Mouse (Mus musculus) stomach, embryonic 14.5 days (tissue): ENCODE data around the gene Tiam1. TPM values are rescaled to one million over a fixed set of nuclear protein-coding genes. Genes with fewer than 3 reads are reported as not detected.
"Not testable (repeated sequence)": the region's sequence is repeated elsewhere in the genome, so short reads cannot be mapped to it uniquely, and the experiment has no call there.

Experiments used
- ATAC-seq: fragments of 200-750 bp; cut with Nextera tagmentation; 2 replicates; pipeline ENCODE4 v1.8.0; 2017; ENCODE audit warnings: low read depth, moderate TSS enrichment; ENCODE audit not compliant: insufficient number of reproducible peaks, insufficient read depth, low FRiP score
- H3K27ac ChIP-seq: fragments of 300-500 bp; sonication (generic); 2 replicates; pipeline ENCODE4 v1.5.1; 2014; ENCODE audit warnings: mild to moderate bottlenecking, low read length, moderate library complexity, mixed read lengths
- H3K27me3 ChIP-seq: fragments of 300-500 bp; sonication (generic); 2 replicates; pipeline ENCODE4 v1.6.1; 2014; ENCODE audit warnings: low read length, control low read depth, mixed read lengths; ENCODE audit not compliant: control insufficient read depth, insufficient read depth
- H3K36me3 ChIP-seq: fragments of 300-500 bp; sonication (generic); 2 replicates; pipeline ENCODE4 v1.6.1; 2014; ENCODE audit warnings: mild to moderate bottlenecking, control low read depth, low read length, moderate library complexity, mixed read lengths; ENCODE audit not compliant: control insufficient read depth, insufficient read depth
- H3K4me1 ChIP-seq: fragments of 300-500 bp; sonication (generic); 2 replicates; pipeline ENCODE4 v1.6.1; 2014; ENCODE audit warnings: low read length, control low read depth, mixed read lengths; ENCODE audit not compliant: control insufficient read depth, insufficient read depth
- H3K4me2 ChIP-seq: fragments of 300-500 bp; sonication (generic); replicated peaks from 2 replicates; pipeline ENCODE4 v1.6.1; 2014; ENCODE audit warnings: low read depth, low read length, control low read depth
- H3K4me3 ChIP-seq: fragments of 300-500 bp; sonication (generic); 2 replicates; pipeline ENCODE4 v1.5.1; 2014; ENCODE audit warnings: low read depth, low read length, control low read depth
- H3K9ac ChIP-seq: fragments of 300-500 bp; sonication (generic); replicated peaks from 2 replicates; pipeline ENCODE4 v1.6.1; 2014; ENCODE audit warnings: low read depth, mild to moderate bottlenecking, control low read depth, low read length, moderate library complexity, mixed read lengths
- H3K9me3 ChIP-seq: fragments of 300-500 bp; sonication (generic); 2 replicates; pipeline ENCODE4 v1.6.1; 2016; ENCODE audit warnings: low read depth, low read length, control low read depth; ENCODE audit not compliant: control insufficient read depth
- WGBS: fragments of 180-500 bp; shearing (Covaris S2); extraction: QIAGEN DNeasy Blood & Tissue Kit; methylation state at CpG from one replicate; pipeline ENCODE4 v1.1.7; 2014; 5-methylcytosine and 5-hydroxymethylcytosine counted together
- polyA plus RNA-seq: library from polyadenylated mRNA; unstranded; fragments of >200 nt; fragmentation: Nextera tagmentation; extraction: Ambion mirVana; gene quantifications from 2 replicates; pipeline ENCODE4 v1.2.1, GENCODE M21; 2014

Tiam1 gene
- polyA plus RNA-seq, 1 experiment from 2014 or later, result 38.4 TPM

DNA sequence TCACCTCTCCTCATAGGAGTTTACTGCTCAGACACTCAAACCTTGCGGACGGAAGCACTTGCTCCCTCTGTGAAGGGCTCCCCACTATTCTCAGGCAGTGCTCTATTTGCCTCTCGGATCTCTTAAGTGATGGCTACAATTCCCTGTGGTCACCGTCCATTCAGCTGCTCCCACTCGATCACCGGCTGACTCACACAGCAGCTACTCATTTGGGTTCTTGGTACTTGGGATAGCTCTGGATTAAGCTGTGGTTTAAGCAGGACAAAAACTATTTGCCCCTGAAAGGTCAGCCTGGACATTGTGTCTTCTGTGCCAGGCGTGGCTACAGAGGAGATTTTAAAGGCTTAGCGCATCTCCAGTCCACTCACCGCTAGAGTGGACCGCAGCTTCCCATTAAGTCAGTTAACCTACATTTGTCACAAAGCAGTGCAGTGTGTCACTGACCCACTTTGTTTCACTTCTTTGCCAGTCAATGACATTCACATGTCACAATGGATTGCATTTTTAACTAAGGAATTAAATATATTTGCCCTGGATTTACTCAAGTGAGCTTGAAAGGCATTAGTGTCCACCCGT, 64.7 kb downstream of the Tiam1 start:
- no peak overlapping the region for H3K27ac ChIP-seq
- peaks cover under 1% of the 10 kb centered on the region; the same call in 1 of the 2 replicates for H3K4me1 ChIP-seq
- H3K4me3 ChIP-seq, result no peak overlapping the region
- no peaks in the 10 kb centered on the region for H3K36me3 ChIP-seq
- no peak overlapping the region for H3K4me2 ChIP-seq
- no peak overlapping the region for H3K9ac ChIP-seq
- 84% methylated on average over 11 of the region's 11 CpGs for WGBS
- H3K9me3 ChIP-seq, result no peaks in the 10 kb centered on the region
- no peak for ATAC-seq
- no peaks in the 10 kb centered on the region for H3K27me3 ChIP-seq

- Histone ChIP-seq H3K9me3 (no peaks in the 10 kb centered on the region), H3K4me2 (0 out of 2 replicates have a peak overlapping the region, but pooled peaks have one; percentile 3), H3K27me3 (no peaks in the 10 kb centered on the region), H3K36me3 (no peaks in the 10 kb centered on the region), H3K4me3 (no peak overlapping the region), H3K9ac (no peak overlapping the region), H3K27ac (no peak overlapping the region), H3K4me1 (peaks cover 22% of the 10 kb centered on the region)
- 48% methylated on average over 7 of the region's 7 CpGs for WGBS
- ATAC-seq, result no peak
Measured at GRCm38 (mm10) chr16:90073510-90073909, 70.1 kb downstream of the Tiam1 start.

DNA sequence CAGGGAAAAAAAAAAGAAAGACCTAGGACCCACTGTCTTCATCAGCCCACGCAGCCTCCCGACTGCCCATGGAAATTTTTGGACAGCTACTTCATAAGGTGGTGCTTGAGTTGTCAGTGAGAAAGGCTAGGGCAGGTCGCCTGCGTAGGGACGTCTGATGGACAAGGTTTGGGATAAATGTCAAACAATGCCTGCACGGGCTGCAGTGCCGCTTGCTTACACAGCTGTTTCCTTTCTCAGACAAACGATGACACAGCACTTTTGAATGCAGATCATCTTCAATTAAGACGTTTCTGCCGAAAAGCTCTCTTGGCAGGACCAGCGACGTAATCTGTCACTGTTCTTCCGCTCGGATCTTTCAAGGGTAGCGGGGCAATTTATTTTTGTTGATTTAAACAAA, 70.9 kb downstream of the Tiam1 start:
- Histone ChIP-seq H3K9ac (no peak overlapping the region), H3K4me2 (peak overlapping the region; percentile 35), H3K27ac (no peak overlapping the region), H3K4me1 (peaks cover 22% of the 10 kb centered on the region), H3K27me3 (no peaks in the 10 kb centered on the region), H3K36me3 (no peaks in the 10 kb centered on the region), H3K9me3 (no peaks in the 10 kb centered on the region), H3K4me3 (no peak overlapping the region)
- ATAC-seq, result no peak
- WGBS, result 2% methylated on average over 15 of the region's 15 CpGs

DNA sequence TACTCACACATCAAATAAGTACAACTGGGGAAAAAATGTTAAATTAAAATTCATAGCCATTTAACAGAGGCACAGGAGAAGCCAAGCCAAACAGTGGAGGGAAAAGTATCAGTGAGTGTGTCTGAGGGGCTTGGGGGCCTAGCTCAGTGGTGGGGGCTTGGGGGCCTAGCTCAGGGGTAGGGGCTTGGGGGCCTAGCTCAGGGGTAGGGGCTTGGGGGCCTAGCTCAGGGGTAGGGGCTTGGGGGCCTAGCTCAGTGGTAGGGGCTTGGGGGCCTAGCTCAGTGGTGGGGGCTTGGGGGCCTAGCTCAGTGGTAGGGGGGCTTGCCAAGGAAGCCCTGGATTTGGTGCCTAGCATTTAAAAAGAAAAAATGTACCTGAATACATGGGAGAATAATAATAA, 72.4 kb downstream of the Tiam1 start:
- not testable (repeated sequence) for H3K9me3 ChIP-seq, H3K9ac ChIP-seq, H3K27ac ChIP-seq, H3K27me3 ChIP-seq, H3K36me3 ChIP-seq, H3K4me3 ChIP-seq, H3K4me2 ChIP-seq
- ATAC-seq, result 0 out of 2 replicates have a peak, but pooled peaks have one; percentile 56
- peaks cover 22% of the 10 kb centered on the region for H3K4me1 ChIP-seq

- Histone ChIP-seq H3K4me2 (no peak overlapping the region), H3K9me3 (no peaks in the 10 kb centered on the region), H3K27ac (no peak overlapping the region), H3K36me3 (no peaks in the 10 kb centered on the region), H3K27me3 (no peaks in the 10 kb centered on the region), H3K4me1 (peaks cover 22% of the 10 kb centered on the region), H3K9ac (no peak overlapping the region), H3K4me3 (no peak overlapping the region)
- 83% methylated on average over 11 of the region's 11 CpGs for WGBS
- ATAC-seq, result no peak
Measured at GRCm38 (mm10) chr16:90070104-90070503, 73.5 kb downstream of the Tiam1 start.

- H3K27ac ChIP-seq, result no peak overlapping the region
- peaks cover 22% of the 10 kb centered on the region for H3K4me1 ChIP-seq
- H3K36me3 ChIP-seq, result no peaks in the 10 kb centered on the region; the same call in 1 of the 2 replicates
- no peak overlapping the region for H3K4me3 ChIP-seq
- 75% methylated on average over 8 of the region's 8 CpGs for WGBS
- no peak for ATAC-seq
- H3K9me3 ChIP-seq, result no peaks in the 10 kb centered on the region
- H3K27me3 ChIP-seq, result no peaks in the 10 kb centered on the region
- no peak overlapping the region for H3K4me2 ChIP-seq
- no peak overlapping the region for H3K9ac ChIP-seq
Measured at GRCm38 (mm10) chr16:90069197-90069596, 74.4 kb downstream of the Tiam1 start.

GRCm38 (mm10) chr16:90052905-90053519, 90.6 kb downstream of the Tiam1 start:
- WGBS, result 74% methylated on average over 14 of the region's 14 CpGs
- H3K9ac ChIP-seq, result no peak overlapping the region
- H3K36me3 ChIP-seq, result no peaks in the 10 kb centered on the region
- H3K4me1 ChIP-seq, result peaks cover 11% of the 10 kb centered on the region; the same call in 1 of the 2 replicates
- no peaks in the 10 kb centered on the region for H3K27me3 ChIP-seq
- H3K9me3 ChIP-seq, result no peaks in the 10 kb centered on the region
- H3K4me2 ChIP-seq, result no peak overlapping the region
- no peak overlapping the region for H3K4me3 ChIP-seq
- no peak overlapping the region for H3K27ac ChIP-seq
- ATAC-seq, result peak; percentile 48; the same call in 1 of the 2 replicates

DNA sequence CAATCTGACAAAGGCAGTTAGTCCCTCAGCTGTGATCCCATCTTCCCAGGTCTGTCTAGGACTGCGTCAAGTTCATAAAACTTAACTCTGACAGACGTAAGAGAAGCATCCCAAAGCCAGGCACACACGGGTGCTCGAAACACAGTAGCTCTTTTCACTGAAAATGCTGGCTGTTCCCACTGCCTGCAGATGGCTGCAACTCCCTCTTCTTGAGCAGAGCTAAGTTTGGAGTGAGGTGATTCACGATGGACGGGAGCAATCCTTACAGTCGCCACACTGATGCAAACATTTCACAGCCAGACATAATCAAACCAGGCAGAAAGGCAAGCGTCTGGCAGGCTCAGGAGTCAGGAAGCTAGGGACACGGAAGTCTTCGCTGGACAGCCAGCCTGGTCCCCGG, 91.2 kb downstream of the Tiam1 start:
- Histone ChIP-seq H3K4me1 (peaks cover 11% of the 10 kb centered on the region; the same call in 1 of the 2 replicates), H3K27ac (no peak overlapping the region), H3K9me3 (no peaks in the 10 kb centered on the region), H3K36me3 (no peaks in the 10 kb centered on the region), H3K4me3 (no peak overlapping the region), H3K27me3 (no peaks in the 10 kb centered on the region), H3K4me2 (no peak overlapping the region), H3K9ac (no peak overlapping the region)
- ATAC-seq, result peak; percentile 23; the same call in 1 of the 2 replicates
- WGBS, result 45% methylated on average over 11 of the region's 11 CpGs
